Mouse (Mus musculus) liver, embryonic 14.5 days (tissue): ENCODE results near the gene Opcml. TPM values are rescaled to one million over a fixed set of nuclear protein-coding genes. Genes with fewer than 3 reads are reported as not detected.

Experiments
- ATAC-seq: fragments of 200-750 bp; cut with Nextera tagmentation; 2 replicates; pipeline ENCODE4 v1.8.0; 2017; ENCODE audit warnings: moderate number of reproducible peaks, mild to moderate bottlenecking, moderate library complexity; ENCODE audit not compliant: insufficient read depth
- DNase-seq, 3 experiments: peaks; one replicate each; pipeline ENCODE4 v3.0.0-alpha.2; 2012 to 2013; ENCODE audit warnings: low read depth in 3 of 3, low spot score in 3 of 3
- H3K27ac ChIP-seq: fragments of 300-500 bp; sonication (generic); 2 replicates; pipeline ENCODE4 v1.5.1; 2014; ENCODE audit warnings: moderate library complexity, mild to moderate bottlenecking, control low read depth, inconsistent platforms
- H3K27me3 ChIP-seq: fragments of 300-500 bp; sonication (generic); 2 replicates; pipeline ENCODE4 v1.6.1; 2014; ENCODE audit warnings: mild to moderate bottlenecking, low read length, moderate library complexity; ENCODE audit not compliant: control insufficient read depth, insufficient read depth
- H3K36me3 ChIP-seq: fragments of 300-500 bp; sonication (generic); replicated peaks from 2 replicates; pipeline ENCODE4 v1.6.1; 2014; ENCODE audit warnings: low read depth; ENCODE audit not compliant: control insufficient read depth, insufficient read depth
- H3K4me1 ChIP-seq, 2 experiments: fragments of 200-500 bp in 1 of 2; fragments of 300-500 bp in 1 of 2; sonication (generic) in 1 of 2; replicated peaks; 2 replicates each; pipeline ENCODE4 v1.6.1; 2012 to 2014; ENCODE audit warnings: antibody characterized with exemption in 1 of 2, inconsistent platforms in 1 of 2, low read length in 1 of 2; ENCODE audit not compliant: control insufficient read depth in 2 of 2, insufficient read depth in 2 of 2
- H3K4me2 ChIP-seq: fragments of 300-500 bp; sonication (generic); 2 replicates; pipeline ENCODE4 v1.6.1; 2014; ENCODE audit warnings: low read depth, mild to moderate bottlenecking, control low read depth, moderate library complexity
- H3K4me3 ChIP-seq, 2 experiments: fragments of 200-500 bp in 1 of 2; fragments of 300-500 bp in 1 of 2; sonication (generic) in 1 of 2; 2 replicates each; pipeline ENCODE4 v1.5.1; 2012 to 2014; ENCODE audit warnings: low read depth in 2 of 2, low read length in 2 of 2, mild to moderate bottlenecking in 2 of 2, control low read depth in 1 of 2, inconsistent platforms in 1 of 2, moderate library complexity in 1 of 2; ENCODE audit not compliant: insufficient read depth in 1 of 2
- H3K9ac ChIP-seq: fragments of 300-500 bp; sonication (generic); replicated peaks from 2 replicates; pipeline ENCODE4 v1.6.1; 2014; ENCODE audit warnings: mild to moderate bottlenecking, control low read depth, moderate library complexity
- H3K9me3 ChIP-seq: fragments of 300-500 bp; sonication (generic); 2 replicates; pipeline ENCODE4 v1.6.1; 2016; ENCODE audit warnings: low read length, mixed read lengths; ENCODE audit not compliant: control insufficient read depth
- CTCF ChIP-seq: IDR thresholded peaks from 2 replicates; pipeline ENCODE4 v1.5.1; 2016; ENCODE audit warnings: antibody characterized with exemption, low read depth, control low read depth
- EP300 ChIP-seq: IDR thresholded peaks from 2 replicates; pipeline ENCODE4 v1.6.1; 2016; ENCODE audit warnings: antibody characterized with exemption, low read depth
- WGBS: fragments of 180-500 bp; shearing (Covaris S2); extraction: QIAGEN DNeasy Blood & Tissue Kit; methylation state at CpG from one replicate; pipeline ENCODE4 v1.1.7; 2014; ENCODE audit not compliant: insufficient replicate concordance; 5-methylcytosine and 5-hydroxymethylcytosine counted together
- polyA plus RNA-seq, 2 experiments: library from polyadenylated mRNA; depleted of rRNA in 1 of 2; stranded (reverse) in 1 of 2; unstranded in 1 of 2; fragments of >200 nt; fragmentation: Nextera tagmentation in 1 of 2; extraction: Ambion mirVana in 1 of 2; gene quantifications; 2 replicates each; pipeline versions ENCODE4 v1.2.1 to v1.2.3; 2012 to 2014

Gene Opcml
- polyA plus RNA-seq, 2 experiments = 0.03 TPM; not detected in 1

DNA sequence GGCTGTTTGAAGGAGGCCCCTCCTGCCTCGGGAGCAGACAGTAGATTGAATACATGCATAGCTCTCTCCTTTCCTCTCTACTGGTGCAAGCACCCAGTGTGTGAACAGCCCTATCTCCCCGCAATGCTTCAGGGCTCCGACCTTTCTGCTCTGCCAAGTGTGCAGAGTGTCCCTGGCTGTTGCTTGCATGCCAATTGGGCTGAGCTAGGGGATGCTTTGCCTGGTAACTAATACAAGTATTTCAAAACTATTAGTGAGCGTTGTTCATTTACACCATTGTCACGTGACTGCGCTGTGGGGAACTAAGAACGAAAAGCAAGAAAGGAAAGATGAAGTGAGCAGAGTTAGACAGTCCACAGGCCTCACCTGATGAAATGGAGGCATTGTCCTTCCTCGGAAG is 1101.0 kb downstream of the Opcml start:
- WGBS = 64% methylated on average over 8 of the region's 8 CpGs
- H3K4me3 ChIP-seq = no peak overlapping the region

DNA sequence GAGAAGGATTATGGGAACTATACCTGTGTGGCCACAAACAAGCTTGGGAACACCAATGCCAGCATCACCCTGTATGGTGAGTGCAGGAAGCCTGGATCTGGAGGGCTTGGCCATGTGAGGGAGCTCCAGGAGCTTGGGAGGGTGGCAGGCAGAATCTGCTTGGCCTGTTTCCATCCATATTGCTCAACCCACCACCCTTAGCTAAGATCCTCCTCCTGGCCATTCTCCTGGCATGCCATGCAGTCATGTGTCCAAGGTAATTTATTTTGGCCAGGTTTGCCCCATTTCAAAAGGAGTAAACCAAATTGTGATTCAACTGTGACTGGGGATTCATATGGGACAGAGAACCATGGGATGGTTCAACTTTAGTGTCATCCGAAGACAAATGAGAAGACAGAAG is 1112.7 kb downstream of the Opcml start:
- Histone ChIP-seq H3K9me3 (no peaks in the 10 kb centered on the region), H3K36me3 (no peaks in the 10 kb centered on the region), H3K9ac (no peak overlapping the region), H3K4me3 (no peak overlapping the region), H3K4me2 (no peak overlapping the region), H3K4me1 (no peaks in the 10 kb centered on the region), H3K27ac (no peak overlapping the region), H3K27me3 (no peaks in the 10 kb centered on the region)
- DNase-seq (no peak), ATAC-seq (no peak)
- TF ChIP-seq CTCF (no peak), EP300 (no peak)
- WGBS = 61% methylated on average over 1 of the region's 1 CpGs

More for the DNA sequence above, 1101.0 kb downstream of the Opcml start:
- no peak for ATAC-seq
- no peaks in the 10 kb centered on the region for H3K36me3 ChIP-seq
- no peaks in the 10 kb centered on the region for H3K27me3 ChIP-seq
- TF ChIP-seq EP300 (no peak), CTCF (no peak)
- H3K27ac ChIP-seq = no peak overlapping the region
- H3K9ac ChIP-seq = no peak overlapping the region
- no peak for DNase-seq
- no peak overlapping the region for H3K4me2 ChIP-seq
- H3K9me3 ChIP-seq = no peaks in the 10 kb centered on the region
- H3K4me1 ChIP-seq = no peaks in the 10 kb centered on the region

DNA sequence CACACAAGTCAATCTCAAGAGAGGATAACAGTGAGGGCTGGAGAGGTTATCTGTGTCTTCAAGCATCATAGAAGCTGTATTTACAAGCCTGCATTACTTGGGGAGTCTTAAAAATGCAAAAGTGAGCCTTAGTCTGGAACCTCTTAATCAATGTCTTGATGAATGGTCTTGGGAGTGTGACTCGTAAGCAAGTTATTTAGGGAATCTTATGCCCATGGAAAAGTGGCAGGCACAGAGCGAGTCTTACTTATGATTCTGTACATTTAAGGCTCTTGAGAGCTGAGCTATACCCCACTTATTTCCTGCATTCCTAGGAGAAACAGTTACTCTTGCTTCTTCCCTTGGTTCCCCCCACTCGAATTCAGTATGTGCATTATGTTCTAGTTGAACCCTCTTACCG is 1119.2 kb downstream of the Opcml start:
- no peak overlapping the region for H3K9ac ChIP-seq
- no peak for TF ChIP-seq CTCF
- no peak for TF ChIP-seq EP300
- H3K27me3 ChIP-seq = no peaks in the 10 kb centered on the region
- no peaks in the 10 kb centered on the region for H3K9me3 ChIP-seq
- H3K4me1 ChIP-seq = no peaks in the 10 kb centered on the region
- DNase-seq = no peak
- no peak overlapping the region for H3K4me3 ChIP-seq
- no peak overlapping the region for H3K4me2 ChIP-seq
- 51% methylated on average over 4 of the region's 4 CpGs for WGBS
- H3K36me3 ChIP-seq = no peaks in the 10 kb centered on the region
- no peak overlapping the region for H3K27ac ChIP-seq
- ATAC-seq = no peak

DNA sequence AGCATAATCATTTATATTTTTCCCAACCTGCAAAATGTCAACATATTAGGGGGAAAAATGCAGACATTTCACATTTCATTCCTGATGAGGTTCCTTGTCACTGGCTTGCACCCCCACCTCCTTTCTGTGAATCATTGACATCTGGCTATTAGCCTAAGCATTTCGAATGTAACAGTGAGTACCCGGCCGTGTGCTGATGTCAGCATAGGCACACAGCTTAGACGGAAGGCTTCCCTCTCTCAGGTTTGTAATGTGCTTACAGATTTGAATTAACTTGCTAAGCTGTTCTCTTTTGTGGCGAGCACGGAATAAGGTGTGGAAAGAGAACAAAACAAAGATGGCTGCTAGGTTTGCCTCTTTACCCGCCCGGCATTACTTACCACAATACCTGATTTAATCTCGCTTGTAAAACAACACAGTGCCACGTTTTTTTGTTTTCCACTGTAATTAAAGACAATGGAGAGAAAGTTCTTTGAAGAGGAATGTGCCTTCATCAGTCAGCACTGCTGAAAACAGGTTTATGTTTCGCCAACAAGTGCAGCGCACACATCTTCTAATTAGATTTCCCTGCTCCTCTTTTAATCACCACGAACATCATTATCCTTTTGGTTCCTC is 1121.1 kb downstream of the Opcml start:
- ATAC-seq = no peak
- TF ChIP-seq EP300 = no peak
- TF ChIP-seq CTCF = no peak
- DNase-seq = no peak
- WGBS = 61% methylated on average over 13 of the region's 13 CpGs
- Histone ChIP-seq H3K4me1 (no peaks in the 10 kb centered on the region), H3K27ac (no peak overlapping the region), H3K36me3 (no peaks in the 10 kb centered on the region), H3K9me3 (no peaks in the 10 kb centered on the region), H3K4me3 (no peak overlapping the region), H3K9ac (no peak overlapping the region), H3K27me3 (no peaks in the 10 kb centered on the region), H3K4me2 (no peak overlapping the region)

DNA sequence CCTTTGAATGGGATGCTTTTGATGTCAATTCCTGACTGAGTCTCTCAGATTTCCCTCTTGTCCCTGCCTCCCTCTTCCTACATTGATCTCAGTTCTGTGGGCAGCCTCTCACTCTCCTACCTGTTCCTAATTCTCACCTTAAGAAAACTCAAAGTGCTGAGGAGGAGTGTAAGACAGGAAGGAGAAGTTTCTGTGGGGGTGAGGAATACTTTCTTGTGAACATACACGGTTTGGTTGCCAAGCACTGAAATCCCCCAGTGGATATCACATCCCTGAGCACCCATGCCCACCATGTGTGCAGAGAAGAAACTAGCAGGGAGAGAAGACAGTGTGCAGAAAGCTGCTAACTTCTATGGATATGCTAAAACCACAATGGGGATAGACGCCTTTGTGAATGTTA is 1141.5 kb downstream of the Opcml start:
- Histone ChIP-seq H3K4me1 (no peaks in the 10 kb centered on the region), H3K36me3 (no peaks in the 10 kb centered on the region), H3K9ac (no peak overlapping the region), H3K4me3 (no peak overlapping the region), H3K4me2 (no peak overlapping the region), H3K27ac (no peak overlapping the region), H3K9me3 (no peaks in the 10 kb centered on the region), H3K27me3 (no peaks in the 10 kb centered on the region)
- no peak for DNase-seq
- TF ChIP-seq CTCF (no peak), EP300 (no peak)
- 46% methylated on average over 2 of the region's 2 CpGs for WGBS
- no peak for ATAC-seq
